Mouse (Mus musculus) C2C12 (cell line): ENCODE data around the gene Fgf4.
A peak's percentile ranks its signal among the peaks of the same experiment; 100 is the strongest.

Source experiments
- CEBPB ChIP-seq: IDR thresholded peaks from one replicate; pipeline ENCODE4 v1.6.1; 2011; ENCODE audit warnings: low read depth, mild to moderate bottlenecking, control low read depth, moderate library complexity
- CTCF ChIP-seq: IDR thresholded peaks from one replicate; pipeline ENCODE4 v1.5.1; 2011; ENCODE audit not compliant: control insufficient read depth, insufficient read depth, insufficient read length
- MAX ChIP-seq: IDR thresholded peaks from one replicate; pipeline ENCODE4 v1.6.1; 2011; ENCODE audit warnings: mild to moderate bottlenecking, control low read depth
- MYOD1 ChIP-seq: IDR thresholded peaks from one replicate; pipeline ENCODE4 v1.6.1; 2011; ENCODE audit warnings: low read depth; ENCODE audit not compliant: control insufficient read depth, insufficient read length
- USF1 ChIP-seq: IDR thresholded peaks from one replicate; pipeline ENCODE4 v1.6.1; 2011; ENCODE audit warnings: low read depth, mild to moderate bottlenecking, control low read depth, moderate library complexity

GRCm38 (mm10) chr7:144906708-144907397, 59.7 kb downstream of the Fgf4 start:
- TF ChIP-seq CTCF: peak; percentile 82
- no peak for TF ChIP-seq USF1
- no peak for TF ChIP-seq CEBPB
- TF ChIP-seq MAX: no peak
- no peak for TF ChIP-seq MYOD1
